8 mouse cellular contexts compared by ENCODE assay signal in genomic region chr19:4927904-4928531, GRCm38 (mm10). TPM values are rescaled to one million over a fixed set of nuclear protein-coding genes. Genes with fewer than 3 reads are reported as not detected.
DNase-seq lines count a peak whose midpoint lies in the region; ATAC-seq and TF ChIP-seq lines count a peak whose summit lies in the region.

Dpp3 (minus strand) TSS chr19:4928287.

- H3K4me3 ChIP-seq in forebrain, embryonic 10.5 days, result peak within 1 kb of the TSS; percentile 72
- peak within 1 kb of the TSS; percentile 79 for H3K4me3 ChIP-seq in heart, embryonic 15.5 days
- H3K4me3 ChIP-seq in liver, embryonic 14.5 days (ENCODE audit: insufficient read depth in 1 of 2, low read depth in 2 of 2, low read length in 2 of 2), result peak within 1 kb of the TSS; percentile 74 to 85
- H3K4me3 ChIP-seq in neural tube, embryonic 11.5 days (ENCODE audit: low read depth, low read length), result peak within 1 kb of the TSS; percentile 50
- H3K4me3 ChIP-seq in stomach, postnatal 0 days (ENCODE audit: low read depth, low read length), result peak within 1 kb of the TSS; percentile 64

- peak; percentile 98 for ATAC-seq in heart, embryonic 15.5 days (replicated peaks; ENCODE audit: insufficient number of reproducible peaks, insufficient read depth, low FRiP score, low read depth)
- peak; percentile 99 for ATAC-seq in liver, embryonic 14.5 days (ENCODE audit: insufficient read depth)
- peak; percentile 98 for ATAC-seq in neural tube, embryonic 11.5 days (ENCODE audit: insufficient read depth, low FRiP score, low TSS enrichment)
- ATAC-seq in stomach, postnatal 0 days (ENCODE audit: low FRiP score, low TSS enrichment), result peak; percentile 99

- no peak; the same call in 1 of the 2 replicates for TF ChIP-seq CTCF in liver, embryonic 14.5 days (IDR thresholded peaks at IDR 0.05; ENCODE audit: low read depth)
- TF ChIP-seq CTCF in stomach, postnatal 0 days (IDR thresholded peaks at IDR 0.05; ENCODE audit: low read depth), result no peak; the same call in 1 of the 2 replicates

- H3K4me1 ChIP-seq in forebrain, embryonic 10.5 days, result peaks cover 25% of the 10 kb centered on the region
- peaks cover 17% of the 10 kb centered on the region for H3K4me1 ChIP-seq in heart, embryonic 15.5 days (replicated peaks)
- H3K4me1 ChIP-seq in liver, embryonic 14.5 days (replicated peaks; ENCODE audit: control insufficient read depth in 2 of 2, insufficient read depth in 2 of 2, low read length in 1 of 2), result peaks cover 0 to 12% of the 10 kb centered on the region in 2 experiments; a peak in 3 of 4 replicates
- peaks cover 10% of the 10 kb centered on the region for H3K4me1 ChIP-seq in neural tube, embryonic 11.5 days (ENCODE audit: control insufficient read depth, insufficient read depth, low read length)
- peaks cover 8% of the 10 kb centered on the region for H3K4me1 ChIP-seq in stomach, postnatal 0 days (replicated peaks; ENCODE audit: control insufficient read depth, insufficient read depth)

- H3K27ac ChIP-seq in forebrain, embryonic 10.5 days, result peak within 1 kb of the TSS; percentile 90
- peak within 1 kb of the TSS; percentile 58 for H3K27ac ChIP-seq in heart, embryonic 15.5 days
- H3K27ac ChIP-seq in liver, embryonic 14.5 days, result no peak within 1 kb of the TSS
- peak within 1 kb of the TSS; percentile 58 for H3K27ac ChIP-seq in neural tube, embryonic 11.5 days (ENCODE audit: low read depth, low read length)
- peak within 1 kb of the TSS; percentile 69 for H3K27ac ChIP-seq in stomach, postnatal 0 days (replicated peaks)

- no peaks in the 10 kb centered on the region for H3K9me3 ChIP-seq in forebrain, embryonic 10.5 days
- no peaks in the 10 kb centered on the region for H3K9me3 ChIP-seq in heart, embryonic 15.5 days (replicated peaks)
- no peaks in the 10 kb centered on the region for H3K9me3 ChIP-seq in liver, embryonic 14.5 days (ENCODE audit: control insufficient read depth, low read length)
- no peaks in the 10 kb centered on the region for H3K9me3 ChIP-seq in neural tube, embryonic 11.5 days (ENCODE audit: control insufficient read depth, low read length)
- no peaks in the 10 kb centered on the region for H3K9me3 ChIP-seq in stomach, postnatal 0 days (ENCODE audit: control insufficient read depth, low read length)

- WGBS in forebrain, embryonic 10.5 days, result under 1% methylated on average over 32 of the region's 32 CpGs
- WGBS in heart, embryonic 15.5 days, result under 1% methylated on average over 32 of the region's 32 CpGs
- under 1% methylated on average over 32 of the region's 32 CpGs for whole genome bisulfite sequencing in liver, embryonic 14.5 days (ENCODE audit: insufficient replicate concordance)
- WGBS in neural tube, embryonic 11.5 days, result 0% methylated on average over 32 of the region's 32 CpGs
- WGBS in stomach, postnatal 0 days, result under 1% methylated on average over 32 of the region's 32 CpGs

- peak; percentile 93 to 96 for DNase-seq in CD8-positive naive resting alpha-beta T cell, adult 2 months (ENCODE audit: low read depth in 2 of 2, low spot score in 2 of 2)
- peak; percentile 95 for DNase-seq in c-Kit-positive CD71-negative TER-119-negative erythroid progenitor cells, embryonic 14.5 days (ENCODE audit: low read depth)
- DNase-seq in forebrain, embryonic 10.5 days (ENCODE audit: extremely low spot score, low spot score), result peak; percentile 100
- DNase-seq in kidney, postnatal 25 days, result peak; percentile 99 to 100
- DNase-seq in liver, embryonic 14.5 days (ENCODE audit: low read depth in 3 of 3, low spot score in 3 of 3), result peak; percentile 96 to 97 (median 97)
- peak; percentile 98 for DNase-seq in neural tube, embryonic 11.5 days (ENCODE audit: low spot score)
- peak; percentile 100 for DNase-seq in stomach, postnatal 0 days (ENCODE audit: low spot score)

- H3K36me3 ChIP-seq in forebrain, embryonic 10.5 days (replicated peaks), result peaks cover 37% of the 10 kb centered on the region
- peaks cover 12% of the 10 kb centered on the region for H3K36me3 ChIP-seq in heart, embryonic 15.5 days
- no peaks in the 10 kb centered on the region for H3K36me3 ChIP-seq in liver, embryonic 14.5 days (replicated peaks; ENCODE audit: control insufficient read depth, insufficient read depth, low read depth)
- peaks cover 4% of the 10 kb centered on the region; the same call in 1 of the 2 replicates for H3K36me3 ChIP-seq in neural tube, embryonic 11.5 days (ENCODE audit: control insufficient read depth, insufficient read depth, low read length)
- peaks cover 3% of the 10 kb centered on the region; the same call in 1 of the 2 replicates for H3K36me3 ChIP-seq in stomach, postnatal 0 days (ENCODE audit: control insufficient read depth, insufficient read depth, low read length)

- TF ChIP-seq EP300 in liver, embryonic 14.5 days (IDR thresholded peaks at IDR 0.05; ENCODE audit: low read depth), result no peak
- no peak for TF ChIP-seq EP300 in stomach, postnatal 0 days (optimal IDR thresholded peaks at IDR 0.05)

- H3K4me2 ChIP-seq in heart, embryonic 15.5 days, result peak within 1 kb of the TSS; percentile 82
- peak within 1 kb of the TSS; percentile 81 for H3K4me2 ChIP-seq in liver, embryonic 14.5 days (ENCODE audit: low read depth)
- peak within 1 kb of the TSS; percentile 64 for H3K4me2 ChIP-seq in neural tube, embryonic 11.5 days (ENCODE audit: low read depth)
- peak within 1 kb of the TSS; percentile 61 for H3K4me2 ChIP-seq in stomach, postnatal 0 days (replicated peaks; ENCODE audit: low read depth)

- H3K27me3 ChIP-seq in forebrain, embryonic 10.5 days (ENCODE audit: poor library complexity, severe bottlenecking), result no peaks in the 10 kb centered on the region
- H3K27me3 ChIP-seq in heart, embryonic 15.5 days, result no peaks in the 10 kb centered on the region
- no peaks in the 10 kb centered on the region for H3K27me3 ChIP-seq in liver, embryonic 14.5 days (ENCODE audit: control insufficient read depth, insufficient read depth, low read length)
- H3K27me3 ChIP-seq in neural tube, embryonic 11.5 days (ENCODE audit: control insufficient read depth, insufficient read depth, low read length), result no peaks in the 10 kb centered on the region
- no peaks in the 10 kb centered on the region for H3K27me3 ChIP-seq in stomach, postnatal 0 days (ENCODE audit: control insufficient read depth, insufficient read depth, low read length)

- H3K9ac ChIP-seq in heart, embryonic 15.5 days, result peak within 1 kb of the TSS; percentile 69
- H3K9ac ChIP-seq in liver, embryonic 14.5 days (replicated peaks), result peak within 1 kb of the TSS; percentile 64
- H3K9ac ChIP-seq in neural tube, embryonic 11.5 days (ENCODE audit: low read length), result peak within 1 kb of the TSS; percentile 57
- H3K9ac ChIP-seq in stomach, postnatal 0 days (ENCODE audit: low read length), result peak within 1 kb of the TSS; percentile 49

RNA-seq across cellular contexts. Expression of gene Dpp3, which starts in this region (rescaled TPM):
- polyA plus RNA-seq in forebrain, embryonic 10.5 days (2016; fragmentation: Nextera tagmentation; extraction: Ambion mirVana), result 193 and 199 TPM in 2 replicates
- 63.6 and 84.8 TPM in 2 replicates for polyA plus RNA-seq in heart, embryonic 15.5 days (2015; fragmentation: Nextera tagmentation; extraction: Ambion mirVana)
- polyA plus RNA-seq in liver, embryonic 14.5 days (2012; rRNA removed), result 22.4 and 28.0 TPM in 2 replicates
- 37.0 and 39.9 TPM in 2 replicates for polyA plus RNA-seq in liver, embryonic 14.5 days (2014; fragmentation: Nextera tagmentation; extraction: Ambion mirVana)
- 164 and 171 TPM in 2 replicates for polyA plus RNA-seq in neural tube, embryonic 11.5 days (2014; fragmentation: Nextera tagmentation; extraction: Ambion mirVana)
- 91.0 and 94.4 TPM in 2 replicates for polyA plus RNA-seq in stomach, postnatal 0 days (2015; fragmentation: Nextera tagmentation; extraction: Ambion mirVana)
